In genomic region chr19:4012432-4013022, GRCm38 (mm10) we compare ENCODE assay signal across 8 mouse cellular contexts. TPM values are rescaled to one million over a fixed set of nuclear protein-coding genes. Genes with fewer than 3 reads are reported as not detected.
DNase-seq lines count a peak whose midpoint lies in the region; ATAC-seq lines count a peak whose summit lies in the region.

TSS of gene Ndufv1 (minus strand) at chr19:4012806.

- WGBS in hindbrain, embryonic 15.5 days, result under 1% methylated on average over 45 of the region's 45 CpGs

- peak within 1 kb of the TSS; percentile 81 for H3K27ac ChIP-seq in hindbrain, embryonic 15.5 days (replicated peaks)

- H3K36me3 ChIP-seq in hindbrain, embryonic 15.5 days, result peaks cover 21% of the 10 kb centered on the region

- H3K9ac ChIP-seq in hindbrain, embryonic 15.5 days, result peak within 1 kb of the TSS; percentile 80

- ATAC-seq in hindbrain, embryonic 15.5 days (ENCODE audit: low FRiP score, low read depth), result peak; percentile 99

- H3K4me3 ChIP-seq in hindbrain, embryonic 15.5 days, result peak within 1 kb of the TSS; percentile 84

- H3K9me3 ChIP-seq in hindbrain, embryonic 15.5 days, result no peaks in the 10 kb centered on the region

- H3K4me1 ChIP-seq in hindbrain, embryonic 15.5 days (replicated peaks), result peaks cover 12% of the 10 kb centered on the region

- peak within 1 kb of the TSS; percentile 69 for H3K4me2 ChIP-seq in hindbrain, embryonic 15.5 days

- H3K27me3 ChIP-seq in hindbrain, embryonic 15.5 days, result no peaks in the 10 kb centered on the region

- peak; percentile 98 for DNase-seq in T-cell, adult 2 months (ENCODE audit: low spot score)
- DNase-seq in cerebellum, postnatal 36 days, result peak; percentile 95 to 96
- DNase-seq in frontal cortex, postnatal 36 days (ENCODE audit: low spot score in 2 of 2), result peak; percentile 97 to 99
- DNase-seq in left cerebral cortex, adult 11 months (ENCODE audit: low spot score), result peak; percentile 98
- DNase-seq in lung, postnatal 4 days, result peak; percentile 97 to 99
- peak; percentile 97 for DNase-seq in retina, postnatal 7 days (ENCODE audit: low read depth, low spot score)
- DNase-seq in urinary bladder, adult 2 months (ENCODE audit: low spot score), result peak; percentile 86

RNA-seq across cellular contexts. Expression of gene Ndufv1, which starts in this region (rescaled TPM):
- 244 and 247 TPM in 2 replicates for polyA plus RNA-seq in hindbrain, embryonic 15.5 days (2015; fragmentation: Nextera tagmentation; extraction: Ambion mirVana)
- polyA plus RNA-seq in urinary bladder, adult 2 months (2012; rRNA removed), result 157 and 167 TPM in 2 replicates

Comparison
In these comparisons a context has a peak if more than half of its experiments do, and no peak if none do; other contexts are left out.
1. Peak in every context shown above with its lines: DNase-seq, ATAC-seq, H3K4me3 ChIP-seq and H3K27ac ChIP-seq.